Mouse (Mus musculus): Measurements from ENCODE around the gene Rap1gap.

Rap1gap gene

GRCm38 (mm10) chr4:137744433-137744918, 80.0 kb downstream of the Rap1gap start:
- no peak for DNase-seq (ENCODE audit: extremely low spot score)

- DNase-seq (ENCODE audit: extremely low spot score) = no peak
Measured at GRCm38 (mm10) chr4:137747091-137747490, 82.6 kb downstream of the Rap1gap start.

- no peak for DNase-seq (ENCODE audit: extremely low spot score)
Measured at GRCm38 (mm10) chr4:137747590-137747989, 83.1 kb downstream of the Rap1gap start.

- no peak for DNase-seq (ENCODE audit: extremely low spot score)
Measured at GRCm38 (mm10) chr4:137748726-137749125, 84.2 kb downstream of the Rap1gap start.

GRCm38 (mm10) chr4:137749680-137750079, 85.2 kb downstream of the Rap1gap start:
- DNase-seq (ENCODE audit: extremely low spot score) = no peak

- no peak for DNase-seq (ENCODE audit: extremely low spot score)
Measured at GRCm38 (mm10) chr4:137750121-137750520, 85.6 kb downstream of the Rap1gap start.

- no peak for DNase-seq (ENCODE audit: extremely low spot score)
Measured at GRCm38 (mm10) chr4:137751310-137751709, 86.8 kb downstream of the Rap1gap start.

- no peak for DNase-seq (ENCODE audit: extremely low spot score)
Measured at GRCm38 (mm10) chr4:137751717-137752116, 87.2 kb downstream of the Rap1gap start.

GRCm38 (mm10) chr4:137752471-137752870, 87.9 kb downstream of the Rap1gap start:
- no peak for DNase-seq (ENCODE audit: extremely low spot score)

- no peak for DNase-seq (ENCODE audit: extremely low spot score)
Measured at GRCm38 (mm10) chr4:137753199-137753598, 88.7 kb downstream of the Rap1gap start.

- DNase-seq (ENCODE audit: extremely low spot score) = no peak
Measured at GRCm38 (mm10) chr4:137754446-137754845, 89.9 kb downstream of the Rap1gap start.

GRCm38 (mm10) chr4:137762886-137763285, 98.4 kb downstream of the Rap1gap start:
- DNase-seq (ENCODE audit: extremely low spot score) = no peak

- no peak for DNase-seq (ENCODE audit: extremely low spot score)
Measured at GRCm38 (mm10) chr4:137763920-137764495, 99.5 kb downstream of the Rap1gap start.

GRCm38 (mm10) chr4:137764621-137765020, 100.1 kb downstream of the Rap1gap start:
- DNase-seq (ENCODE audit: extremely low spot score) = no peak

- DNase-seq (ENCODE audit: extremely low spot score) = no peak
Measured at GRCm38 (mm10) chr4:137765554-137765971, 101.0 kb downstream of the Rap1gap start.

GRCm38 (mm10) chr4:137766365-137766764, 101.8 kb downstream of the Rap1gap start:
- peak; percentile 39 for DNase-seq (ENCODE audit: extremely low spot score)

GRCm38 (mm10) chr4:137768381-137768780, 103.9 kb downstream of the Rap1gap start:
- DNase-seq (ENCODE audit: extremely low spot score) = no peak

- DNase-seq (ENCODE audit: extremely low spot score) = no peak
Measured at GRCm38 (mm10) chr4:137768831-137769230, 104.3 kb downstream of the Rap1gap start.

GRCm38 (mm10) chr4:137769635-137770034, 105.1 kb downstream of the Rap1gap start:
- DNase-seq (ENCODE audit: extremely low spot score) = no peak

GRCm38 (mm10) chr4:137770901-137771612, 106.5 kb downstream of the Rap1gap start:
- no peak for DNase-seq (ENCODE audit: extremely low spot score)

GRCm38 (mm10) chr4:137771749-137772148, 107.2 kb downstream of the Rap1gap start:
- no peak for DNase-seq (ENCODE audit: extremely low spot score)

GRCm38 (mm10) chr4:137772438-137773056, 108.0 kb downstream of the Rap1gap start:
- no peak for DNase-seq (ENCODE audit: extremely low spot score)

GRCm38 (mm10) chr4:137773369-137773899, 108.9 kb downstream of the Rap1gap start:
- DNase-seq (ENCODE audit: extremely low spot score) = no peak
